Mouse (Mus musculus): ENCODE measurements around the gene Epb41l4b. TPM values are rescaled to one million over a fixed set of nuclear protein-coding genes. Genes with fewer than 3 reads are reported as not detected.

The Epb41l4b gene
- polyA plus RNA-seq, 1 experiment: 8.7 TPM

GRCm38 (mm10) chr4:57148182-57148581 is 4.9 kb upstream of the Epb41l4b start:
- TF ChIP-seq POLR2A (IDR thresholded peaks at IDR 0.05; ENCODE audit: borderline replicate concordance, extremely low read depth, insufficient read depth, insufficient read length, poor library complexity, severe bottlenecking): no peak
- no peak for TF ChIP-seq CTCF (IDR thresholded peaks at IDR 0.05; ENCODE audit: borderline replicate concordance, extremely low read depth, insufficient read depth, insufficient read length)
- DNase-seq (ENCODE audit: low read depth): no peak

GRCm38 (mm10) chr4:57142374-57143025 is 737 bp downstream of the Epb41l4b start:
- TF ChIP-seq CTCF (IDR thresholded peaks at IDR 0.05; ENCODE audit: borderline replicate concordance, extremely low read depth, insufficient read depth, insufficient read length) (no peak), POLR2A (IDR thresholded peaks at IDR 0.05; ENCODE audit: borderline replicate concordance, extremely low read depth, insufficient read depth, insufficient read length, poor library complexity, severe bottlenecking) (no peak)
- peak; percentile 56 for DNase-seq (ENCODE audit: low read depth)

DNA sequence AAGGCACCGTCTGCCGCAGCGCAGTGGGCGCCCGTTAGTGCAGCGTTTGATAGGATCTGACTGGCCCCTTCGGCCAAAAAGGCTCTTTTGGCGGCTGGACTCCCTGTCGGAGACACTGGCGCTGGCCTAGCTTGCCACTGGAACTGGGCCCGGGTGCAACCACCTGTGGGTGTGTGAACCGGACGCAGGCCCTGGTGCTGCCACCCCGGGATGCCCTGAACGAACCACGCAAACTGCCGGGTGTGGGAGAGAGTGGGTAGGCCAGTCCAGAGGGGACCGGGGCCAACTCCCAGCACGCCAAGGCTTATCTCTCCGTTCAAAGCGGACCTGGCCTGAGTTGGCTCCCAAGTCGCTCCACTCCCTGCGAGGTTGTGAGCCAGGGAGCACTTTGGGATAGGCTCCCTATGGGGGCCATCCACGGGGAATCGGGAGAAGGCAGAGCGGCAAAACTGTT is 1.3 kb downstream of the Epb41l4b start:
- DNase-seq (ENCODE audit: low read depth): no peak

GRCm38 (mm10) chr4:57140992-57141717 is 2.1 kb downstream of the Epb41l4b start:
- TF ChIP-seq POLR2A (IDR thresholded peaks at IDR 0.05; ENCODE audit: borderline replicate concordance, extremely low read depth, insufficient read depth, insufficient read length, poor library complexity, severe bottlenecking): no peak
- TF ChIP-seq CTCF (IDR thresholded peaks at IDR 0.05; ENCODE audit: borderline replicate concordance, extremely low read depth, insufficient read depth, insufficient read length): no peak
- peak; percentile 26 for DNase-seq (ENCODE audit: low read depth)

More for the DNA sequence above, 1.3 kb downstream of the Epb41l4b start:
- TF ChIP-seq CTCF (IDR thresholded peaks at IDR 0.05; ENCODE audit: borderline replicate concordance, extremely low read depth, insufficient read depth, insufficient read length) (no peak), POLR2A (IDR thresholded peaks at IDR 0.05; ENCODE audit: borderline replicate concordance, extremely low read depth, insufficient read depth, insufficient read length, poor library complexity, severe bottlenecking) (no peak)

DNA sequence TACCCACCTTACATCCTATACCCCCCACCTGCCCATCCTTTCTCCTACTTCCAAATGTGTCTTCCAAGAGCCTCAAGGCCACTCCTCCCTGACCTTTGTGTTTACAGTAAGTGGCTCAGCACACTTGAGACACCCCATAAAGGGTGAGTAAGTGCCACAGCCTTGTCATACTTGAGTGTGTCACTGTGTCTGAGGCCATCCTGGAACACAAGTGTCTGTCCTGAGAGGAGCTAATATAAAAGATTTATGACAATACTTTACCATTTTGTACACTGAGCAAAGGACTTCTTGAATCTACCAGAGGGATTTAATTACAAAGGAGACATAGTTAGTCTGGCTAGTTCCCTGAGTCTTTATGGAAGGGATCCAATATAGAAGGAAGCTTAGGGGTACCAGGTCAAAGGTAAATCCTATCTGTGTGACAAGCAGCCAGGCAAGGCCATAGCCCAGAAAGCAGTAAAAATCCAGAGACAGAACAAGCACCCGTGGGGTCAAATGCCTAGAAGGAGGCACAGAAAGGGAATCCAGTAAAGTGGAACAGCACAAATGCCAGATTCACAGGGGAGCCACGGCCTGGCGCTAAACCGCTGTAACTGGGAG is 2.9 kb downstream of the Epb41l4b start:
- TF ChIP-seq CTCF (IDR thresholded peaks at IDR 0.05; ENCODE audit: borderline replicate concordance, extremely low read depth, insufficient read depth, insufficient read length): no peak
- no peak for TF ChIP-seq POLR2A (IDR thresholded peaks at IDR 0.05; ENCODE audit: borderline replicate concordance, extremely low read depth, insufficient read depth, insufficient read length, poor library complexity, severe bottlenecking)
- DNase-seq (ENCODE audit: low read depth): no peak

GRCm38 (mm10) chr4:57139433-57139832 is 3.8 kb downstream of the Epb41l4b start:
- DNase-seq (ENCODE audit: low read depth): peak; percentile 83
- TF ChIP-seq POLR2A (IDR thresholded peaks at IDR 0.05; ENCODE audit: borderline replicate concordance, extremely low read depth, insufficient read depth, insufficient read length, poor library complexity, severe bottlenecking) (no peak), CTCF (IDR thresholded peaks at IDR 0.05; ENCODE audit: borderline replicate concordance, extremely low read depth, insufficient read depth, insufficient read length) (no peak)

DNA sequence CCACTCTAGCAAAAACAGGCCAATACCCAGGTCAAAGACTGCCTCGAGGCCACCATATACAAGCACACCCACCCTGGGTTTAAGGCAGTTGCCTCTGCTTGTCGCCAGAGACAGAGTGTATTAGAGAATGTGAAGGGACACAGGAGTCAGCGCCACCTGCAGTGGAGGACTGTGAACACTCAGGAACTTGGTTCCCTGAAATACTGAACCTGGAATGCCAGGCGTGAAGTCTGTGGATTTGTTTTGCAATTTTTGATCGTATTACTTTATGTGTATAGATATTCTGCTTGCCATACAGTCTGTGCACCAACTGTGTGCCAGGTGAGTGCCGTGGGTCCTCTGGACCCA is 5.2 kb downstream of the Epb41l4b start:
- peak; percentile 11; the same call in 1 of the 2 replicates for TF ChIP-seq CTCF (IDR thresholded peaks at IDR 0.05; ENCODE audit: borderline replicate concordance, extremely low read depth, insufficient read depth, insufficient read length)
- TF ChIP-seq POLR2A (IDR thresholded peaks at IDR 0.05; ENCODE audit: borderline replicate concordance, extremely low read depth, insufficient read depth, insufficient read length, poor library complexity, severe bottlenecking): no peak
- no peak for DNase-seq (ENCODE audit: low read depth)

- DNase-seq (ENCODE audit: low read depth): no peak
- no peak for TF ChIP-seq CTCF (IDR thresholded peaks at IDR 0.05; ENCODE audit: borderline replicate concordance, extremely low read depth, insufficient read depth, insufficient read length)
- TF ChIP-seq POLR2A (IDR thresholded peaks at IDR 0.05; ENCODE audit: borderline replicate concordance, extremely low read depth, insufficient read depth, insufficient read length, poor library complexity, severe bottlenecking): no peak
Measured at GRCm38 (mm10) chr4:57137371-57138092, 5.7 kb downstream of the Epb41l4b start.

DNA sequence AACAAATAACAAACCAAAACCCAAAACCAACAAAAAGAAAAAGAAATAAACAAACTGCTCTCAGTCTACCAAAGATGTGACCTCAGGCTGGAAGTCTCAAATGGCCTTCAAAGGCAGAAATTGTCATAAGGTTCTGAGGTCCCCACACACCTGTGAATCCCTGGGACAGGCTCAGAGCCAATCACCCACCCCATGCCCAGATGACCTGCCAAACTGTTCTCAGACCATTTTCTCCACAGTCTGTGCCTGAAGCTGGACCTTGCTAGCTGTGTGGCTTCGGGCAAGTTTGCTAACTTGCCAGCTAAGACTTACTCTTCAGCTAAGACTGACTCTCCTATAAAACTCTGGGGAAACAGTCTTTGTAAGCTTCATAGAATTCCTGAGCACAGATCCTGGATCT is 7.8 kb downstream of the Epb41l4b start:
- DNase-seq (ENCODE audit: low read depth): no peak
- TF ChIP-seq CTCF (IDR thresholded peaks at IDR 0.05; ENCODE audit: borderline replicate concordance, extremely low read depth, insufficient read depth, insufficient read length): no peak
- no peak for TF ChIP-seq POLR2A (IDR thresholded peaks at IDR 0.05; ENCODE audit: borderline replicate concordance, extremely low read depth, insufficient read depth, insufficient read length, poor library complexity, severe bottlenecking)

GRCm38 (mm10) chr4:57134554-57134953 is 8.7 kb downstream of the Epb41l4b start:
- TF ChIP-seq POLR2A (IDR thresholded peaks at IDR 0.05; ENCODE audit: borderline replicate concordance, extremely low read depth, insufficient read depth, insufficient read length, poor library complexity, severe bottlenecking) (no peak), CTCF (IDR thresholded peaks at IDR 0.05; ENCODE audit: borderline replicate concordance, extremely low read depth, insufficient read depth, insufficient read length) (no peak)
- DNase-seq (ENCODE audit: low read depth): no peak

DNA sequence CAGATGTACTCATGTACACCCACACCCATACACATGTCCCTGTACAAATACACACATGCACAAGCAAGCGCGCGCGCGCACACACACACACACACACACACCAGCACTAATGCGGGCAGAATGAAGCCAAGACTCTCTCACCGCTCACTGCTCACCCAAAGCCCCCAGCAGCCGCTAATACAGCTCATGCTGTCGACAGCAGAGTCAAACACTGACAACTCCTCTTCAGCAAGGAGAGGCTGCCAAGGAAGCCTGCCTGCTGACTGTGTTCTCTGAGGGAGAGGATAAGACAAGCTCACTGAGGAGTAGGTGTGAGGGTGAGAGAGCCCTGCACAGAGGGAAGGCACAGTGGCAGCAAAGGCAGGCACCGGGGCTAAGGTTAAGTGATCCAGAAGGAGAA is 11.4 kb downstream of the Epb41l4b start:
- DNase-seq (ENCODE audit: low read depth): peak; percentile 61
- TF ChIP-seq CTCF (IDR thresholded peaks at IDR 0.05; ENCODE audit: borderline replicate concordance, extremely low read depth, insufficient read depth, insufficient read length) (no peak), POLR2A (IDR thresholded peaks at IDR 0.05; ENCODE audit: borderline replicate concordance, extremely low read depth, insufficient read depth, insufficient read length, poor library complexity, severe bottlenecking) (no peak)

Data from brain, embryonic 14.5 days (tissue).